Mouse (Mus musculus) liver, embryonic 12.5 days (tissue): ENCODE results near the gene Zkscan4. TPM values are rescaled to one million over a fixed set of nuclear protein-coding genes. Genes with fewer than 3 reads are reported as not detected.

Experiments used
- microRNA counts: library from miRNA; unstranded; fragments of <30 nt; microRNA quantifications from one replicate; lab custom pipeline; 2017
- microRNA-seq: library from miRNA; unstranded; fragments of <30 nt; microRNA quantifications from one replicate; pipeline ENCODE4, GENCODE M21; 2017
- polyA plus RNA-seq: library from polyadenylated mRNA; unstranded; fragments of >200 nt; fragmentation: Nextera tagmentation; extraction: Ambion mirVana; gene quantifications from 2 replicates; pipeline ENCODE4 v1.2.1, GENCODE M21; 2016

The Zkscan4 gene
- polyA plus RNA-seq, 1 experiment from 2014 or later, result 0.62 TPM

MicroRNA genes within 50 kb of the gene (microRNA counts, 519-probe panel; counts per million panel counts)
- microRNA mmu-miR-1896 (lab: Ali Mortazavi, UCI), result 4,062 counts per million, percentile 78 among the panel's probes with 10 or more counts

Small RNAs within 50 kb of the gene (microRNA-seq; reads per million reads assigned to microRNA genes)
- not detected for gene Mir1896

Other genes starting within 250 kb of the Zkscan4 start
- not detected in 2 replicates for gene Gpx5, start 186.2 kb upstream of the Zkscan4 start, polyA plus RNA-seq
- gene Gpx6, start 166.8 kb upstream of the Zkscan4 start, polyA plus RNA-seq, result not detected in 2 replicates
- not detected in 2 replicates for gene Olfr1367, start 132.0 kb upstream of the Zkscan4 start, polyA plus RNA-seq
- gene Zscan12, start 116.1 kb upstream of the Zkscan4 start, polyA plus RNA-seq, result 5.5 and 5.8 TPM in 2 replicates
- gene Zkscan3, start 76.2 kb upstream of the Zkscan4 start, polyA plus RNA-seq, result 34.8 and 36.2 TPM in 2 replicates
- 1.6 and 2.1 TPM in 2 replicates for gene Pgbd1, start 37.8 kb upstream of the Zkscan4 start, polyA plus RNA-seq
- 9.1 and 10.4 TPM in 2 replicates for gene Zscan26, start 25.2 kb upstream of the Zkscan4 start, polyA plus RNA-seq
- gene Nkapl, start 10.4 kb upstream of the Zkscan4 start, polyA plus RNA-seq, result 0.43 and 0.78 TPM in 2 replicates
- gene Gm10065, start 534 bp downstream of the Zkscan4 start, polyA plus RNA-seq, result not detected in 2 replicates
- 0.56 TPM in 2 replicates for gene AK157302, start 16.3 kb downstream of the Zkscan4 start, polyA plus RNA-seq
- 4.7 and 6.3 TPM in 2 replicates for gene Gm11273, start 22.5 kb downstream of the Zkscan4 start, polyA plus RNA-seq
- gene Zkscan8, start 52.2 kb downstream of the Zkscan4 start, polyA plus RNA-seq, result 2.6 and 2.8 TPM in 2 replicates
- gene Olfr1366, start 63.9 kb downstream of the Zkscan4 start, polyA plus RNA-seq, result 0.05 TPM in 1 of 2 replicates, not detected in the other
- gene Olfr1535, start 81.0 kb downstream of the Zkscan4 start, polyA plus RNA-seq, result not detected in 2 replicates
- gene Olfr1364, start 102.9 kb downstream of the Zkscan4 start, polyA plus RNA-seq, result not detected in 2 replicates
- not detected in 2 replicates for gene Olfr1362, start 135.1 kb downstream of the Zkscan4 start, polyA plus RNA-seq
- gene Olfr11, start 163.6 kb downstream of the Zkscan4 start, polyA plus RNA-seq, result not detected in 2 replicates
- not detected in 2 replicates for gene Olfr1361, start 184.5 kb downstream of the Zkscan4 start, polyA plus RNA-seq
- gene Olfr1360, start 198.5 kb downstream of the Zkscan4 start, polyA plus RNA-seq, result not detected in 2 replicates
- gene Olfr1359, start 219.2 kb downstream of the Zkscan4 start, polyA plus RNA-seq, result not detected in 2 replicates
- 1.5 and 1.7 TPM in 2 replicates for gene Hist1h2bl, start 237.2 kb downstream of the Zkscan4 start, polyA plus RNA-seq
- gene Hist1h2ai, start 237.5 kb downstream of the Zkscan4 start, polyA plus RNA-seq, result 13.8 and 17.6 TPM in 2 replicates
- 8.3 and 14.2 TPM in 2 replicates for gene Hist1h3h, start 238.8 kb downstream of the Zkscan4 start, polyA plus RNA-seq
- gene Hist1h2bm, start 243.1 kb downstream of the Zkscan4 start, polyA plus RNA-seq, result 6.4 and 6.5 TPM in 2 replicates